Mouse (Mus musculus) CH12.LX (cell line): ENCODE measurements around the gene Pde4d.

Source experiments
- CTCF ChIP-seq, 2 experiments: IDR thresholded peaks in 1 of 2; conservative IDR thresholded peaks in 1 of 2; 2 replicates each; pipeline ENCODE4 v1.5.1; 2011 to 2012; ENCODE audit warnings: low read depth in 2 of 2, low read length in 2 of 2, improper control_type of control experiment in 1 of 2, inconsistent platforms in 1 of 2, mild to moderate bottlenecking in 1 of 2, moderate library complexity in 1 of 2
- EP300 ChIP-seq: IDR thresholded peaks from 2 replicates; pipeline ENCODE4 v1.6.1; 2011; ENCODE audit warnings: low read length, improper control_type of control experiment
- JUN ChIP-seq: IDR thresholded peaks from 2 replicates; pipeline ENCODE4 v1.6.1; 2011; ENCODE audit warnings: low read depth, mild to moderate bottlenecking, low read length, improper control_type of control experiment, moderate library complexity; ENCODE audit not compliant: insufficient read depth
- POLR2A ChIP-seq: IDR thresholded peaks from 2 replicates; pipeline ENCODE4 v1.6.1; 2011; ENCODE audit warnings: low read depth, mild to moderate bottlenecking, improper control_type of control experiment, low read length
- POLR2AphosphoS2 ChIP-seq: IDR thresholded peaks from 2 replicates; pipeline ENCODE4 v1.6.1; 2011; ENCODE audit warnings: low read depth, low read length, improper control_type of control experiment
- RAD21 ChIP-seq: IDR thresholded peaks from 2 replicates; pipeline ENCODE4 v1.6.1; 2011; ENCODE audit warnings: low read depth, mild to moderate bottlenecking, low read length, improper control_type of control experiment, moderate library complexity
- TBP ChIP-seq: conservative IDR thresholded peaks from 2 replicates; pipeline ENCODE4 v1.6.1; 2011; ENCODE audit warnings: low read depth, low read length, improper control_type of control experiment
- USF1 ChIP-seq: IDR thresholded peaks from 2 replicates; pipeline ENCODE4 v1.6.1; 2014; ENCODE audit warnings: low read depth, mild to moderate bottlenecking, inconsistent platforms, low read length, improper control_type of control experiment
- ZNF384 ChIP-seq: IDR thresholded peaks from 2 replicates; pipeline ENCODE4 v1.6.1; 2012; ENCODE audit warnings: low read depth, low read length, improper control_type of control experiment, inconsistent platforms

DNA sequence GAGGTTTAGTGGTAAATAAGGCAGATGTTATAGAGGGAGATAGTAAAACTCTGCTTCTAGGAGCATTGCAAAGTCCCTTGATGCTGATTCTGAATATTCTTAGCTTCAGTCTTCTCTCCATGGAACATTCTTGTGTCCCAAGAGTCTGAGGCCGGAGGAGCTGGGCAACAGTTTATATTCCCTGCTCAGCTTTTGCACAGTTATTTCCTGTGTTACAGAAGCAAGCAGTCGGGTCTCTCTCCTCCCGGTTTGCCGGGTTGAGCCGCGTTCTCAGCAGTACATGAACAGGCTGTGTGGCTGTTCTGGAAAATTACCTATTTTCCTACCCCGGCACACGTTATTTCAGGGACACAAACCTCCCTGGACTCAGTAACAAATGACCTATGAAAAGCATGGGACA, 48.0 kb downstream of the Pde4d start:
- no peak for TF ChIP-seq TBP
- TF ChIP-seq RAD21: no peak
- TF ChIP-seq CTCF (conservative IDR thresholded peaks at IDR 0.05 in 1 of 2, IDR thresholded peaks at IDR 0.05 in 1 of 2; ENCODE audit: low read depth in 2 of 2, low read length in 2 of 2): no peak
- no peak for TF ChIP-seq USF1
- TF ChIP-seq EP300: no peak
- no peak for TF ChIP-seq POLR2A
- no peak for TF ChIP-seq ZNF384
- no peak for TF ChIP-seq POLR2AphosphoS2
- no peak for TF ChIP-seq JUN
